Mouse (Mus musculus): ENCODE results near the gene F5. TPM values are rescaled to one million over a fixed set of nuclear protein-coding genes. Genes with fewer than 3 reads are reported as not detected.

Gene F5
- total and polyA plus RNA-seq, 3 experiments = under 0.01 to 0.19 TPM; not detected in 1

DNA sequence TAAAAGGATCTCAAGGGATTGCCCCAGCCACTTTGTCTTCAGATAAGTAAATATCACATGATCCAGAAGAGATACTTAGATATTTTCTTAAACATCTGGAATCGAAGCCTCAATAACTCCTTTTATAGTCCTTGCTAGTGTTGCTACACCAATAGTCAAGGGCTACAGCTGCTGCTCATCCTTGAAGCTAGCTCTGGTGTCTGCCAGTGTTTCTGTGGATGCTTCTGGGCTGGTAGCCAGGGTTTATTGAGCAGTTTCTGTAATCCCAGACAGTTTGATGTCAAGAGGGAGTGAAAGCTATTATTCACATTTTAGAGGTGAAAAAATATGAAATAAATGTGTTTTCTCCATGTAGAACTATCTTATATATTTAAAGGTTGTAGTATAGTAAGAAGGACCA, 19.0 kb upstream of the F5 start:
- no peak overlapping the region for H3K4me2 ChIP-seq (ENCODE audit: insufficient read depth, low read depth, poor library complexity, severe bottlenecking)
- H3K27me3 ChIP-seq (replicated peaks) = peaks cover 17% of the 10 kb centered on the region
- DNase-seq (ENCODE audit: extremely low read depth) = no peak
- no peak overlapping the region for H3K27ac ChIP-seq (ENCODE audit: insufficient read depth, low read depth)
- no peak overlapping the region for H3K9ac ChIP-seq (ENCODE audit: insufficient read depth, low read depth)
- H3K4me3 ChIP-seq (replicated peaks in 1 of 3; ENCODE audit: low read depth in 2 of 3, low read length in 2 of 3, poor library complexity in 1 of 3) = no peak overlapping the region
- H3K9me3 ChIP-seq (replicated peaks; ENCODE audit: low read length) = peaks cover 5% of the 10 kb centered on the region
- H3K79me2 ChIP-seq (replicated peaks; ENCODE audit: control insufficient read depth, extremely low read depth, insufficient read depth, poor library complexity, severe bottlenecking) = no peaks in the 10 kb centered on the region
- no peak for TF ChIP-seq USF1 (IDR thresholded peaks at IDR 0.05; ENCODE audit: low read depth, low read length)
- no peak for TF ChIP-seq E2F4 (IDR thresholded peaks at IDR 0.05; ENCODE audit: insufficient replicate concordance, low read depth, low read length)
- TF ChIP-seq BHLHE40 (IDR thresholded peaks at IDR 0.05; ENCODE audit: low read depth, low read length) = no peak
- no peak for TF ChIP-seq POLR2AphosphoS2 (IDR thresholded peaks at IDR 0.05; ENCODE audit: low read depth, low read length)
- TF ChIP-seq TBP (conservative IDR thresholded peaks at IDR 0.05; ENCODE audit: low read depth, low read length) = no peak
- no peak for TF ChIP-seq UBTF (IDR thresholded peaks at IDR 0.05; ENCODE audit: low read depth, low read length)
- no peak for TF ChIP-seq TCF12 (IDR thresholded peaks at IDR 0.05; ENCODE audit: low read depth, low read length)
- no peak for TF ChIP-seq MAX (IDR thresholded peaks at IDR 0.05; ENCODE audit: low read length)
- TF ChIP-seq SMC3 (IDR thresholded peaks at IDR 0.05; ENCODE audit: low read depth, low read length) = no peak
- TF ChIP-seq EP300 (IDR thresholded peaks at IDR 0.05; ENCODE audit: low read length) = no peak
- dilution Hi-C loops (cut with MboI; ENCODE audit: extremely low pct_ligation_motif_present, extremely low pct_unique_long_range_greater_than_20kb, low sequenced_read_pairs) = no loop called here
- H3K36me3 ChIP-seq (replicated peaks in 1 of 2; ENCODE audit: control insufficient read depth in 1 of 2, insufficient read depth in 1 of 2, low read length in 1 of 2) = no peaks in the 10 kb centered on the region
- in situ Hi-C loops (cut with MboI; ENCODE audit: low pct_ligation_motif_present, low pct_unique_long_range_greater_than_20kb, low sequenced_read_pairs) = no loop called here
- H3K4me1 ChIP-seq (ENCODE audit: control insufficient read depth in 1 of 2, insufficient read depth in 2 of 2) = peaks cover 9 to 15% of the 10 kb centered on the region in 2 experiments

- H3K27ac ChIP-seq (ENCODE audit: insufficient read depth, low read depth) = no peak overlapping the region
- dilution Hi-C loops (cut with MboI; ENCODE audit: extremely low pct_ligation_motif_present, extremely low pct_unique_long_range_greater_than_20kb, low sequenced_read_pairs) (no loop called here), in situ Hi-C loops (cut with MboI; ENCODE audit: low pct_ligation_motif_present, low pct_unique_long_range_greater_than_20kb, low sequenced_read_pairs) (no loop called here)
- no peak for TF ChIP-seq NRF1 (IDR thresholded peaks at IDR 0.05; ENCODE audit: low read depth, low read length)
- TF ChIP-seq EP300 (IDR thresholded peaks at IDR 0.05; ENCODE audit: low read length) = no peak
- no peak for TF ChIP-seq ELF1 (IDR thresholded peaks at IDR 0.05; ENCODE audit: low read depth, low read length)
- no peak for TF ChIP-seq POLR2AphosphoS2 (IDR thresholded peaks at IDR 0.05; ENCODE audit: low read depth, low read length)
- TF ChIP-seq MAZ (IDR thresholded peaks at IDR 0.05; ENCODE audit: low read depth, low read length) = no peak
- no peak for TF ChIP-seq GABPA (IDR thresholded peaks at IDR 0.05; ENCODE audit: insufficient replicate concordance, low read depth, low read length)
- TF ChIP-seq IRF4 (IDR thresholded peaks at IDR 0.05; ENCODE audit: low read depth, low read length) = no peak
- TF ChIP-seq NELFE (IDR thresholded peaks at IDR 0.05; ENCODE audit: low read depth, low read length) = no peak
- no peak for TF ChIP-seq ETS1 (conservative IDR thresholded peaks at IDR 0.05; ENCODE audit: low read depth, low read length)
- no peak for TF ChIP-seq MAX (IDR thresholded peaks at IDR 0.05; ENCODE audit: low read length)
- no peak for TF ChIP-seq E2F4 (IDR thresholded peaks at IDR 0.05; ENCODE audit: insufficient replicate concordance, low read depth, low read length)
- H3K4me3 ChIP-seq (replicated peaks in 1 of 3; ENCODE audit: low read depth in 2 of 3, low read length in 2 of 3, poor library complexity in 1 of 3) = no peak overlapping the region
- H3K9ac ChIP-seq (ENCODE audit: insufficient read depth, low read depth) = no peak overlapping the region
- no peaks in the 10 kb centered on the region for H3K79me2 ChIP-seq (replicated peaks; ENCODE audit: control insufficient read depth, extremely low read depth, insufficient read depth, poor library complexity, severe bottlenecking)
- H3K27me3 ChIP-seq (replicated peaks) = peaks cover 17% of the 10 kb centered on the region
- no peak overlapping the region for H3K4me2 ChIP-seq (ENCODE audit: insufficient read depth, low read depth, poor library complexity, severe bottlenecking)
- no peak for DNase-seq (ENCODE audit: extremely low read depth)
- no peaks in the 10 kb centered on the region for H3K36me3 ChIP-seq (replicated peaks in 1 of 2; ENCODE audit: control insufficient read depth in 1 of 2, insufficient read depth in 1 of 2, low read length in 1 of 2)
- H3K9me3 ChIP-seq (replicated peaks; ENCODE audit: low read length) = no peaks in the 10 kb centered on the region
- peaks cover 10 to 23% of the 10 kb centered on the region in 2 experiments for H3K4me1 ChIP-seq (ENCODE audit: control insufficient read depth in 1 of 2, insufficient read depth in 2 of 2)
These were observed 17.5 kb upstream of the F5 start for GRCm38 (mm10) chr1:164134101-164134500.
